ENCODE assay signal across 8 mouse cellular contexts in genomic region chr11:6274387-6275093, GRCm38 (mm10). TPM values are rescaled to one million over a fixed set of nuclear protein-coding genes. Genes with fewer than 3 reads are reported as not detected.
DNase-seq lines count a peak whose midpoint lies in the region; ATAC-seq and TF ChIP-seq lines count a peak whose summit lies in the region.

Tmed4 (minus strand) TSS chr11:6274870.

- peak within 1 kb of the TSS; percentile 95 for H3K9ac ChIP-seq in embryonic facial prominence, embryonic 13.5 days
- H3K9ac ChIP-seq in limb, embryonic 12.5 days (replicated peaks): peak within 1 kb of the TSS; percentile 90
- H3K9ac ChIP-seq in midbrain, embryonic 15.5 days: peak within 1 kb of the TSS; percentile 96

- DNase-seq in 3134 (ENCODE audit: extremely low read depth, insufficient read length, low spot score): peak; percentile 92
- DNase-seq in adrenal gland, postnatal 36 days: peak; percentile 99
- DNase-seq in heart, adult 18-20 months: peak; percentile 99
- peak; percentile 99 for DNase-seq in kidney, adult 2 months
- peak; percentile 93 to 99 for DNase-seq in spleen, adult 2 months (ENCODE audit: low read depth in 1 of 2, low spot score in 2 of 2)

- H3K36me3 ChIP-seq in embryonic facial prominence, embryonic 13.5 days: peaks cover 28% of the 10 kb centered on the region
- no peaks in the 10 kb centered on the region for H3K36me3 ChIP-seq in kidney, adult 2 months (ENCODE audit: control insufficient read depth, insufficient read depth, low read length)
- peaks cover 31% of the 10 kb centered on the region for H3K36me3 ChIP-seq in limb, embryonic 12.5 days
- H3K36me3 ChIP-seq in midbrain, embryonic 15.5 days (replicated peaks): peaks cover 22% of the 10 kb centered on the region; the same call in 1 of the 2 replicates
- peaks cover 5% of the 10 kb centered on the region; the same call in 1 of the 2 replicates for H3K36me3 ChIP-seq in spleen, adult 2 months (ENCODE audit: control insufficient read depth, insufficient read depth, low read length)

- no peaks in the 10 kb centered on the region for H3K9me3 ChIP-seq in embryonic facial prominence, embryonic 13.5 days
- H3K9me3 ChIP-seq in limb, embryonic 12.5 days: no peaks in the 10 kb centered on the region
- no peaks in the 10 kb centered on the region for H3K9me3 ChIP-seq in midbrain, embryonic 15.5 days

- peak within 1 kb of the TSS; percentile 88 for H3K4me2 ChIP-seq in embryonic facial prominence, embryonic 13.5 days
- peak within 1 kb of the TSS; percentile 90 for H3K4me2 ChIP-seq in limb, embryonic 12.5 days
- peak within 1 kb of the TSS; percentile 88 for H3K4me2 ChIP-seq in midbrain, embryonic 15.5 days

- ATAC-seq in embryonic facial prominence, embryonic 13.5 days (ENCODE audit: insufficient number of reproducible peaks, insufficient read depth, low FRiP score, low TSS enrichment, low read depth): peak; percentile 91
- peak; percentile 92 for ATAC-seq in limb, embryonic 12.5 days (ENCODE audit: insufficient number of reproducible peaks, insufficient read depth, low FRiP score, low TSS enrichment, low read depth)
- peak; percentile 97 for ATAC-seq in midbrain, embryonic 15.5 days (replicated peaks)

- H3K4me1 ChIP-seq in embryonic facial prominence, embryonic 13.5 days: peaks cover 13% of the 10 kb centered on the region
- H3K4me1 ChIP-seq in kidney, adult 2 months (ENCODE audit: control insufficient read depth, insufficient read depth, low read length): peaks cover 9% of the 10 kb centered on the region
- peaks cover 20% of the 10 kb centered on the region for H3K4me1 ChIP-seq in limb, embryonic 12.5 days (replicated peaks)
- peaks cover 30% of the 10 kb centered on the region for H3K4me1 ChIP-seq in midbrain, embryonic 15.5 days
- peaks cover 4% of the 10 kb centered on the region; the same call in 1 of the 2 replicates for H3K4me1 ChIP-seq in spleen, adult 2 months (ENCODE audit: control insufficient read depth, insufficient read depth, insufficient read length)

- peak within 1 kb of the TSS; percentile 95 for H3K4me3 ChIP-seq in embryonic facial prominence, embryonic 13.5 days
- H3K4me3 ChIP-seq in kidney, adult 2 months (ENCODE audit: insufficient read depth, low read depth, low read length): peak within 1 kb of the TSS; percentile 67
- H3K4me3 ChIP-seq in limb, embryonic 12.5 days (replicated peaks): peak within 1 kb of the TSS; percentile 90
- H3K4me3 ChIP-seq in midbrain, embryonic 15.5 days: peak within 1 kb of the TSS; percentile 97
- H3K4me3 ChIP-seq in spleen, adult 2 months (ENCODE audit: extremely low read depth, insufficient read depth, insufficient read length): peak within 1 kb of the TSS; percentile 87

- H3K27ac ChIP-seq in embryonic facial prominence, embryonic 13.5 days: peak within 1 kb of the TSS; percentile 55; the same call in 1 of the 2 replicates
- H3K27ac ChIP-seq in kidney, adult 2 months (ENCODE audit: insufficient read depth, low read depth, low read length): peak within 1 kb of the TSS; percentile 48; the same call in 1 of the 2 replicates
- H3K27ac ChIP-seq in limb, embryonic 12.5 days: peak within 1 kb of the TSS; percentile 78; the same call in 1 of the 2 replicates
- H3K27ac ChIP-seq in midbrain, embryonic 15.5 days: peak within 1 kb of the TSS; percentile 87
- peak within 1 kb of the TSS; percentile 46 for H3K27ac ChIP-seq in spleen, adult 2 months (ENCODE audit: insufficient read depth, low read length)

- no peaks in the 10 kb centered on the region for H3K27me3 ChIP-seq in embryonic facial prominence, embryonic 13.5 days
- H3K27me3 ChIP-seq in kidney, adult 2 months (replicated peaks; ENCODE audit: control insufficient read depth, insufficient read depth, low read length): no peaks in the 10 kb centered on the region
- no peaks in the 10 kb centered on the region for H3K27me3 ChIP-seq in limb, embryonic 12.5 days
- H3K27me3 ChIP-seq in midbrain, embryonic 15.5 days (replicated peaks): no peaks in the 10 kb centered on the region
- no peaks in the 10 kb centered on the region for H3K27me3 ChIP-seq in spleen, adult 2 months (ENCODE audit: control insufficient read depth, insufficient read depth, low read length)

- WGBS in embryonic facial prominence, embryonic 13.5 days: under 1% methylated on average over 39 of the region's 39 CpGs
- under 1% methylated on average over 39 of the region's 39 CpGs for WGBS in kidney, adult 2 months
- under 1% methylated on average over 39 of the region's 39 CpGs for WGBS in limb, embryonic 12.5 days
- under 1% methylated on average over 39 of the region's 39 CpGs for WGBS in midbrain, embryonic 15.5 days
- under 1% methylated on average over 39 of the region's 39 CpGs for WGBS in spleen, adult 2 months

- peak; percentile 72 for TF ChIP-seq CTCF in kidney, adult 2 months (conservative IDR thresholded peaks at IDR 0.05; ENCODE audit: insufficient read depth, insufficient read length, low read depth, low read length)
- TF ChIP-seq CTCF in spleen, adult 2 months (IDR thresholded peaks at IDR 0.05; ENCODE audit: extremely low read depth, insufficient read depth, insufficient read length, insufficient replicate concordance): peak; percentile 47; the same call in 1 of the 2 replicates

- TF ChIP-seq POLR2A in kidney, adult 2 months (IDR thresholded peaks at IDR 0.05; ENCODE audit: low read depth, low read length): peak; percentile 98
- peak; percentile 93 for TF ChIP-seq POLR2A in spleen, adult 2 months (IDR thresholded peaks at IDR 0.05; ENCODE audit: low read depth, low read length)

RNA-seq across cellular contexts. Expression of gene Tmed4, which starts in this region (rescaled TPM):
- total RNA-seq in adrenal gland, postnatal 36 days (2021): 100 to 1,000 TPM; 105 to 114 TPM
- polyA plus RNA-seq in embryonic facial prominence, embryonic 13.5 days (2015; fragmentation: Nextera tagmentation; extraction: Ambion mirVana): 97.1 and 112 TPM in 2 replicates
- total RNA-seq in heart, adult 18-20 months (2021): 100 to 1,000 TPM in 1 of 2 experiments, 10 to 100 TPM in 1; 98.8 to 112 TPM
- 220 and 227 TPM in 2 replicates for polyA plus RNA-seq in kidney, adult 2 months (2012; rRNA removed)
- 106 and 112 TPM in 2 replicates for polyA plus RNA-seq in limb, embryonic 12.5 days (2016; fragmentation: Nextera tagmentation; extraction: Ambion mirVana)
- 123 and 128 TPM in 2 replicates for polyA plus RNA-seq in midbrain, embryonic 15.5 days (2015; fragmentation: Nextera tagmentation; extraction: Ambion mirVana)
- 45.7 and 54.5 TPM in 2 replicates for polyA plus RNA-seq in spleen, adult 2 months (2012; rRNA removed)

Comparison
In these comparisons a context has a peak if more than half of its experiments do, and no peak if none do; other contexts are left out.
1. Peak in every context shown above with its lines: DNase-seq, ATAC-seq, H3K4me3 ChIP-seq and H3K27ac ChIP-seq.